Mouse (Mus musculus) fat pad, adult 2 months (tissue): ENCODE data around the gene Dnajc16.

Experiments
- DNase-seq: peaks from one replicate; pipeline ENCODE4 v3.0.0-alpha.2; 2011; ENCODE audit warnings: low read depth, low spot score; ENCODE audit errors: extremely low read depth

The Dnajc16 gene

GRCm38 (mm10) chr4:141729266-141729665 lies 61.5 kb downstream of the Dnajc16 start:
- DNase-seq = no peak

GRCm38 (mm10) chr4:141725738-141726137 lies 65.0 kb downstream of the Dnajc16 start:
- peak; percentile 71 for DNase-seq

DNA sequence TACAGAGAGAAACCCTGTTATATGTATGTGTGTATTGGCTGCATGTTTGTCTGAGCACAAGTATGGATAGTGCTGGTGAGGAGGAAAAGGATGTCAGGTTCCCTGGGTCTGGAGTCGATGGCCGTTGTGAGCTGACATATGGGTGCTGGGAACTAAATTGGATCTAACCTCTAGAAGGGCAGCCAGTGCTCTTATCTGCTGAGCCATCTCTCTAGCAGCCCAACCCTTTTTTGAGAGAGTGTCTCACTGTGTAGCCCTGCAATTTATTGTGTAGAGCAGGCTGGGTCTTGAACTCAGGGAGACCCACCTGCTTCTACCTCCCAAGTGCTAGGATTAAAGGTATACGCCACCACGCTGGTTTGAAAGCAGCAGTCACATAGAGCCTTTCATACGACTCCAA lies 65.5 kb downstream of the Dnajc16 start:
- DNase-seq = no peak

- DNase-seq = no peak
Measured at GRCm38 (mm10) chr4:141724594-141724993, 66.1 kb downstream of the Dnajc16 start.

- no peak for DNase-seq
Measured at GRCm38 (mm10) chr4:141723673-141724068, 67.1 kb downstream of the Dnajc16 start.

DNA sequence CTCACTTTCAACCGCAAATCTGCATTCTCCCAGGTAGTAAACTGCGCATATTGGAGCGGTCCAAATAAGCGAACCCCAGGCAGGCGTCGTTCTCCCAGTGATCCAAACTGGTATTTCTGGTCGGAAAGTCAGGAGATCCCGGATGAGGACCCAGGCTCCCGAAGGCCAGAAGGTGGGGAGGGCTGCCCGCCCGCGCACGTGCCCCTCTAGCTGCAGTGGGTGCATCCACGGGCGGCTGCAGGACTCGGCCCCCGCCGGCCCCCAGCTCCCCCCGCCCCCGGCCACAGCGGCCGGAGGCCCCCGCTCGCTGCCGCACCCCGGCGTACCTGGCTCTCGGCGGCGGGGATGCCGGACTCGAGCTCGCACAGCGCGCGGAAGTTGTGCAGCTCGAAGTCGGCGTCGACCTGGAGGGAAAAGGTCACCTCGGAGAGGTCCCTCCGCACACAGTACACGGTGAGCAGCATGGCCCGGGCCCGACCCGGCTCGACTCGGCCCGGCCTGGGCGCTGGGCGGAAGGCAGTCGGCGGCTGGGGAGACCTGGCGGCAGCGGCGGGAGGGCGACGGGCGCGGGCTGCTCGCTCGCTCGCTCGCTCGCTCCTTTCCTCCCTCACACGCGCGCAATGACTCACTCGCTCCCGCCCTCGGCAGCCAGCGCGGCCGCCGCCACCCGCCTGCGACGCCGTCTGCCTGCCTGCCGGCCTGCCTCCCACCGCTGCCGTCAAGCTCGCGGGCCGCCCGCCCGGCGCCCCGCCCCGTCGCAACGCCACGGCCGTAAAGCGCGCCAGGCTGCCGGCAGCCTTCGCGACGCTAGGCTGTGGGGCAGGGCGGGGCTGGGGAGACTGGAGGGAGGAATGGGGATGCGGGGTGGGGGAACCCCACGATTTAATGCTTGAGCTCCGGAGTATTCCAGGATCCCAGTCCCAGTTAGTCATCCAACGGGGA lies 67.7 kb downstream of the Dnajc16 start, which contains the start of gene Ddi2:
TSS of gene Ddi2 (minus strand) at position 689 of the 942 bp plus-strand sequence.
- DNase-seq = no peak

GRCm38 (mm10) chr4:141721961-141722360 lies 68.8 kb downstream of the Dnajc16 start:
- no peak for DNase-seq

GRCm38 (mm10) chr4:141720761-141721523 lies 69.8 kb downstream of the Dnajc16 start:
- DNase-seq = no peak

DNA sequence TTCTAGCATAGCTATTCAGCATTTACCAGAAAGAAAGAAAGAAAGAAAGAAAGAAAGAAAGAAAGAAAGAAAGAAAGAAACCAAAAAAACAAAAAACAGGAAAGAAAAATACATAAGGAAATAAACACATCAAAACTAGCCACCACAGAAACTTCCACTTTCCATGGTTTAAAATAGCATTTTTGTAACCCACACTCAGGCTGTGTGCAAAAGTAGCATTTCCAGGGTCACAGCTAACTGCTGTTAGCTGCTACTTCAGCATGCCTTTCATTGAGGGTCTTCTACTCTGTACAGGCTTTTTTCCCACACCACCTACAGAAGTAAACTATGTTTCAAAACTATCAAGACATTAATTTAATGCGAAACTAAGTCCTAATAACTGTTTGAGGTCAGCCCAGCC lies 71.4 kb downstream of the Dnajc16 start:
- no peak for DNase-seq

- DNase-seq = no peak
Measured at GRCm38 (mm10) chr4:141717633-141718032, 73.1 kb downstream of the Dnajc16 start.

DNA sequence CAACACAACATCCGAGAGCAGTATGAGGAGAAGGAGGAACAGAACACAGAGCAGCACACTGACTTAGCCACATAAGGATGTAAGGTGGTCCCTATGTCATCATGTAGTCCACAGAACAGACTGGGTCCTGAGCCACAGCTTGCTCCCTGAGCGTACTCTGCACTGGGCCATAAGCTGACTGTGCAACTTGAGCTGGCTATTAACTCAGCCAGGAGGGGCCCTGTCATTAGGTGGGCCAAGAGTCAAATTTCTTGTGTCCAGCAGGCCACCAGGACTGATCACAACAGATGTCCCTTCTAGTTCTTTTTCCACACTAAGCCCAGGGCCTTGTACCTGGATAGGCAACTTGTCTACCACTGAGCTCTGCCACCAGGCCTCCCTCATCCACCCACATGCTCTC lies 75.7 kb downstream of the Dnajc16 start:
- no peak for DNase-seq

- no peak for DNase-seq
Measured at GRCm38 (mm10) chr4:141713598-141714142, 77.1 kb downstream of the Dnajc16 start.

GRCm38 (mm10) chr4:141711250-141711649 lies 79.5 kb downstream of the Dnajc16 start:
- DNase-seq = no peak
